Mouse (Mus musculus) left cerebral cortex, adult 2 months (tissue): ENCODE data around the gene Tfap2b. TPM values are rescaled to one million over a fixed set of nuclear protein-coding genes. Genes with fewer than 3 reads are reported as not detected.

Experiments
- DNase-seq, 2 experiments: peaks; one replicate each; pipeline ENCODE4 v3.0.0; 2021 to 2022; ENCODE audit warnings: low spot score in 2 of 2, mixed read lengths in 1 of 2; ENCODE audit errors: extremely low spot score in 1 of 2
- H3K27ac ChIP-seq: fragments of 200-600 bp; 2 replicates; pipeline ENCODE4 v1.8.1; 2022
- H3K4me3 ChIP-seq: fragments of 200-600 bp; 2 replicates; pipeline ENCODE4 v1.8.1; 2022
- CTCF ChIP-seq: fragments of 200-600 bp; IDR thresholded peaks from 2 replicates; pipeline ENCODE4 v1.8.1; 2022; ENCODE audit warnings: antibody characterized with exemption, mild to moderate bottlenecking, moderate library complexity
- intact Hi-C: fragments of 180-260 bp; cut with DNase I; formaldehyde crosslinking; loops from one replicate; pipeline ENCODE4 v1.15.1; 2025
- total RNA-seq, 2 experiments: library from RNA; stranded (reverse); gene quantifications; 2 replicates each; pipeline ENCODE4 v1.2.3; 2021

Gene Tfap2b
- total RNA-seq, 2 experiments from 2014 or later = 0.79 to 1.1 TPM

DNA sequence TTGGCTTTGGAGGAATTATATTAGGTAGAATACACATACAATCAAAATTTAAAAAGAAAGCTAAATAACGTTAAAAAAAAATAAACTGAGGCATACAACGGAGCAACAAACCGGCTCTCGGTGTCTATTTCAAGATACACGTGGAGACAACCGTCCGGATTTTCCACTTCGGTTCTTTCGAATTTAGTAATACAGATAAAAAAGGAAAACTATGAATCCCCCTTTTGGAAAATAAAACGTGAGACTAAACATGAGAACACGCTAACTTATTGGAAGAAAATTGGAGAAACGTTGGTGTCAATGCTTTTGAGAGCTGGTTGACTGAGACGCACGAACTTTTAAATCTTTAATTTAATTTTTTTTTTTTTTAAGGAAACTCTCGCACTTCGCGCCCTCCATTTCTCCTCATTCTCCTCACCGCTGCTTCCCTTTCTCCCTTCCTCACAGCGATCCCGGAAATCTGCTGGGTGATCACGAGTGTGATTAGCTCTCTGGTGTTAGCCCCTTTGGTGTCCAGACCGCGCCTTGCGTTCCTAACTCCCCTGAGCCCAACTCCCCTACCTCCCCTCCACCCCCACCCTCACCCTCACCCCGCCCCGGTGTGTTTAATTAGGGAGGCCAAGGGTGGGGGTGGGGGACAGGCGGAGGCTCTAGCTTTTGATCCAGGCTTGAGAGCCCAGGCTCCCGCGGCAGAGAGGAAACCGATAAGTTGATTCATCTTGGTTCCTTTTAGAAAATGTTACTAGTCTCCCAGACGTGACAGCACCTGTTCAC, 25.9 kb downstream of the Tfap2b start:
- intact Hi-C loops = no loop called here
- Histone ChIP-seq H3K4me3 (no peak overlapping the region), H3K27ac (no peak overlapping the region)
- DNase-seq = no peak
- no peak for TF ChIP-seq CTCF

DNA sequence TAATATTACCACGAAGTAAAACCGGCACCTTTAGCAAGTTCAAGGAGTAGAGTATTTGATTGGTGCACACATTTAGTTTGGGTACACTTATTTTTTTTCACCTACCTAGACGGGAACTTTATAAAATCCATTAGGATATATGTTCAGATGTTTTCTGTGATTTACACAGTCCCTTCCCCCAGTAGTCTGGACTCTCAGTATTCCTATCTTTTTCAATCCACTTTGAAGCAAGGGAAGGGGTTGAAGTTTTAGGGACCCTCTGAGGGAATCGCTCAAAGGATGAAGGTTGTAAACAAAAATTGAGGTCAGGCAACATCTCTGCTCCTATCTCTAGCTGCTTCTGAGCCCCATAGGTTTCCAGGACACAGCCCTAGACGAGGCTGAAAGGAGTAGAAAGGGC, 27.3 kb downstream of the Tfap2b start:
- no peak for DNase-seq
- intact Hi-C loops = no loop called here
- H3K27ac ChIP-seq = no peak overlapping the region
- no peak for TF ChIP-seq CTCF
- H3K4me3 ChIP-seq = no peak overlapping the region

GRCm38 (mm10) chr1:19236591-19236990, 27.9 kb downstream of the Tfap2b start:
- no peak for DNase-seq
- TF ChIP-seq CTCF = no peak
- intact Hi-C loops = no loop called here
- H3K27ac ChIP-seq = no peak overlapping the region
- no peak overlapping the region for H3K4me3 ChIP-seq

DNA sequence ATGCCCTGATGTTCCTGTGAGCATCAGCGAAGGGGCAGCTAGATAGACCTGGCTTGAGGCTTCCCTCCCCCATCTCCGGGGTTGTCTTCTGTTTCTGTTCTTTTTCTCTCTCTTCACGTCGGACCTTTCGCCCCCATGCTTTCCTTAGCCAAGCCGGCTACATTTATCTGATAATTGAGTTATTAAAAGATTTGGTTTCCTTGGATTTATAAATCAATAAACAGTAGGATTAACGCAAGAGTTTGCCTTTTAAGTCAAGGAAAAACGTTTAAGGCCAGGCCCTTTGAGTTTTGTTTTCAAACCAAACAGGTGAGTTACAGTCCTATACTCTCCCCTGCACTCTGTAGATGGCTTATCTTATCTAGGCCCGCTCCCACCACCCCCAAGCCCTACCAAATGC, 28.3 kb downstream of the Tfap2b start:
- Histone ChIP-seq H3K27ac (no peak overlapping the region), H3K4me3 (no peak overlapping the region)
- DNase-seq = no peak
- no peak for TF ChIP-seq CTCF
- intact Hi-C loops = no loop called here

- TF ChIP-seq CTCF = no peak
- DNase-seq = no peak
- no peak overlapping the region for H3K4me3 ChIP-seq
- intact Hi-C loops = no loop called here
- H3K27ac ChIP-seq = no peak overlapping the region
These were observed 29.2 kb downstream of the Tfap2b start for GRCm38 (mm10) chr1:19237721-19238410.

GRCm38 (mm10) chr1:19240054-19240453, 31.3 kb downstream of the Tfap2b start:
- TF ChIP-seq CTCF = no peak
- no peak overlapping the region for H3K27ac ChIP-seq
- H3K4me3 ChIP-seq = no peak overlapping the region
- intact Hi-C loops = no loop called here
- no peak for DNase-seq

DNA sequence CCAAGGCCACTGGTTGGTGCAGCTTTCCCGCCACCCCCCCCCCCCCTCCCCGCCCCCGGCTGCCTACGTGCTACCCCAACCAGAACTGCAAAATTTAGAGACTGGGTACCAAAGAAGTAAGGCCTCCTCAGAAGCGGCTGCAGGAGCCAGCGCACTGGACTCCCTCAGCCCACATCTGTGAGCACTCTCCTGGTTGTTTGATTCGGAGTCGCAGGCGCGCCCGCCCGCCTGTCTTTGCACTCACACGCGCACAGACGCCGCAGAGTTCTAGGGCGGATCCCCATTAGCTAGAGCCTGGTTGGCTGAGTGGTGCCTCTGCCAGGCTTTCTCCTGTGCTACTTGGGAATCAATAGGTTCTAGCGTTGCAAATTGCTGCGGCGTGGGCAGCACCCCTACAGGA, 32.6 kb downstream of the Tfap2b start:
- Histone ChIP-seq H3K27ac (no peak overlapping the region), H3K4me3 (no peak overlapping the region)
- intact Hi-C loops = no loop called here
- no peak for TF ChIP-seq CTCF
- DNase-seq = no peak

DNA sequence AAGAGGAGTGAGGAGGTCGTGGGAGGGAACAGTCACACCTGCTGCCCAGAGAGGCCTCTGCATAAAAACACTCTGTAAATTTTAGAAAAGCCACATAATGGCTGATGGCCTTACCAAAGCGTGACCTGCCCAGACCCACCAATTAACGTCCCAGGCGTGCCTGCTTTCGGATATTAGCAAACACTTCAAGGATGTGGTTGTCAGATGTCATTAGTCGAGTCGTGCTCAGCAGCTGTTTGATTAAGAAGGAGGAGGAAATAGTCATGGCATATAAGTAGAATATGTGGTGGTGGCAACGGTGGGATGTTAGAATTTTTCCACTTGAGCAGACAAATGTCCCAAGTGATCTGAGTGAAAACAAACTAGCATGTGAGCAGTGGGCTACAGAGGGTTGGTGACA, 33.3 kb downstream of the Tfap2b start:
- Histone ChIP-seq H3K4me3 (no peak overlapping the region), H3K27ac (no peak overlapping the region)
- DNase-seq = no peak
- no peak for TF ChIP-seq CTCF
- intact Hi-C loops = no loop called here

- DNase-seq = no peak
- no peak overlapping the region for H3K27ac ChIP-seq
- intact Hi-C loops = no loop called here
- no peak overlapping the region for H3K4me3 ChIP-seq
- TF ChIP-seq CTCF = no peak
These were observed 36.3 kb downstream of the Tfap2b start for GRCm38 (mm10) chr1:19245032-19245431.

- no peak for TF ChIP-seq CTCF
- H3K4me3 ChIP-seq = no peak overlapping the region
- no peak overlapping the region for H3K27ac ChIP-seq
- no peak for DNase-seq
- intact Hi-C loops = no loop called here
These were observed 42.6 kb downstream of the Tfap2b start for GRCm38 (mm10) chr1:19251286-19251685.

GRCm38 (mm10) chr1:19269596-19269995, 60.9 kb downstream of the Tfap2b start:
- no peak for TF ChIP-seq CTCF
- DNase-seq = no peak
- H3K4me3 ChIP-seq = no peak overlapping the region
- intact Hi-C loops = no loop called here
- H3K27ac ChIP-seq = no peak overlapping the region

Other genes starting within 250 kb of the Tfap2b start
- gene Tfap2d, start 105.9 kb upstream of the Tfap2b start, total RNA-seq = 1 to 10 TPM; 1.4 to 2.2 TPM